ENCODE assay signal across 9 mouse cellular contexts in genomic region chr15:94254091-94254860, GRCm38 (mm10).
DNase-seq lines count a peak whose midpoint lies in the region; ATAC-seq and TF ChIP-seq lines count a peak whose summit lies in the region.
"Had no signal": no experiment of that assay in that cellular context is flagged by ENCODE, and none has a peak within 500 bp of the region (broad histone marks: within the 10 kb centered on the region; RNA-seq: fewer than 3 reads in every experiment).

No protein-coding gene starts in this region.

- WGBS in heart, embryonic 10.5 days = 83% methylated on average over 14 of the region's 14 CpGs
- WGBS in neural tube, embryonic 12.5 days = 81% methylated on average over 14 of the region's 14 CpGs

- H3K4me3 ChIP-seq in heart, embryonic 10.5 days = no peak overlapping the region
- no peak overlapping the region for H3K4me3 ChIP-seq in neural tube, embryonic 12.5 days
- H3K4me3 ChIP-seq in layer of hippocampus, adult 2 months = no peak overlapping the region; the same call in 1 of the 2 replicates
- H3K4me3 ChIP-seq: midbrain, embryonic 12.5 days had no signal

- ATAC-seq in neural tube, embryonic 12.5 days (ENCODE audit: low FRiP score, low read depth) = peak; percentile 29; the same call in 1 of the 2 replicates

- DNase-seq in heart, embryonic 10.5 days (ENCODE audit: low spot score) = peak; percentile 58
- DNase-seq in heart, adult 11 months = no peak
- no peak for DNase-seq in neural tube, embryonic 10.5 days (ENCODE audit: extremely low spot score, low spot score)
- peak; percentile 43 to 64 for DNase-seq in layer of hippocampus, adult 2 months (ENCODE audit: low spot score in 2 of 2)
- peak; percentile 60 for DNase-seq in right cerebral cortex, postnatal 4 days
- no peak for DNase-seq in urinary bladder, postnatal 4 days (ENCODE audit: low spot score in 2 of 2)
- DNase-seq in urinary bladder, postnatal 14 days (ENCODE audit: low spot score) = no peak

- H3K27ac ChIP-seq in heart, embryonic 10.5 days = no peak overlapping the region
- H3K27ac ChIP-seq in neural tube, embryonic 12.5 days = no peak overlapping the region
- peak overlapping the region; percentile 48; the same call in 1 of the 2 replicates for H3K27ac ChIP-seq in layer of hippocampus, adult 2 months
- H3K27ac ChIP-seq: midbrain, embryonic 12.5 days had no signal

- no peak overlapping the region for H3K4me2 ChIP-seq in neural tube, embryonic 12.5 days (replicated peaks)
- H3K4me2 ChIP-seq: midbrain, embryonic 12.5 days had no signal

- H3K4me1 ChIP-seq in heart, embryonic 10.5 days = peaks cover 18% of the 10 kb centered on the region
- no peaks in the 10 kb centered on the region for H3K4me1 ChIP-seq in neural tube, embryonic 12.5 days
- H3K4me1 ChIP-seq: midbrain, embryonic 12.5 days had no signal

- peak; percentile 63 for TF ChIP-seq CTCF in layer of hippocampus, adult 2 months (conservative IDR thresholded peaks at IDR 0.05)

- no peak overlapping the region for H3K9ac ChIP-seq in neural tube, embryonic 12.5 days
- H3K9ac ChIP-seq: midbrain, embryonic 12.5 days had no signal

- H3K9me3 ChIP-seq in heart, embryonic 10.5 days = no peaks in the 10 kb centered on the region
- no peaks in the 10 kb centered on the region for H3K9me3 ChIP-seq in neural tube, embryonic 12.5 days
- H3K9me3 ChIP-seq: midbrain, embryonic 12.5 days had no signal

- H3K36me3 ChIP-seq in heart, embryonic 10.5 days = no peaks in the 10 kb centered on the region
- no peaks in the 10 kb centered on the region for H3K36me3 ChIP-seq in neural tube, embryonic 12.5 days
- H3K36me3 ChIP-seq: midbrain, embryonic 12.5 days had no signal

- no peaks in the 10 kb centered on the region for H3K27me3 ChIP-seq in heart, embryonic 10.5 days (ENCODE audit: insufficient read depth, poor library complexity, severe bottlenecking)
- no peaks in the 10 kb centered on the region for H3K27me3 ChIP-seq in neural tube, embryonic 12.5 days (replicated peaks)
- H3K27me3 ChIP-seq: midbrain, embryonic 12.5 days had no signal

Comparison
In these comparisons a context has a peak if more than half of its experiments do, and no peak if none do; other contexts are left out.
1. DNase-seq: peak in heart, embryonic 10.5 days (single experiment), layer of hippocampus, adult 2 months (2 of 2) and right cerebral cortex, postnatal 4 days (single experiment); none in heart, adult 11 months (single experiment), neural tube, embryonic 10.5 days (single experiment), urinary bladder, postnatal 4 days (0 of 2) and urinary bladder, postnatal 14 days (single experiment).